ENCODE assay signal across 9 mouse cellular contexts in genomic region chr16:4682628-4683179, GRCm38 (mm10). TPM values are rescaled to one million over a fixed set of nuclear protein-coding genes. Genes with fewer than 3 reads are reported as not detected.
DNase-seq lines count a peak whose midpoint lies in the region; ATAC-seq and TF ChIP-seq lines count a peak whose summit lies in the region.
"Had no signal": no experiment of that assay in that cellular context is flagged by ENCODE, and none has a peak within 500 bp of the region (broad histone marks: within the 10 kb centered on the region; RNA-seq: fewer than 3 reads in every experiment).

No protein-coding gene starts in this region.

- H3K4me1 ChIP-seq in heart, postnatal 0 days (ENCODE audit: control insufficient read depth, insufficient read depth): peaks cover 16% of the 10 kb centered on the region
- H3K4me1 ChIP-seq in hindbrain, embryonic 15.5 days (replicated peaks): peaks cover 37% of the 10 kb centered on the region
- peaks cover 12% of the 10 kb centered on the region; the same call in 1 of the 2 replicates for H3K4me1 ChIP-seq in midbrain, embryonic 14.5 days (ENCODE audit: control insufficient read depth, insufficient read depth, low read length)

- H3K4me3 ChIP-seq in heart, postnatal 0 days (ENCODE audit: low read depth, low read length): no peak overlapping the region
- peak overlapping the region; percentile 82 for H3K4me3 ChIP-seq in hindbrain, embryonic 15.5 days
- peak overlapping the region; percentile 89; the same call in 1 of the 2 replicates for H3K4me3 ChIP-seq in midbrain, embryonic 14.5 days (replicated peaks; ENCODE audit: low read depth, low read length)

- 82% methylated on average over 4 of the region's 4 CpGs for WGBS in heart, postnatal 0 days
- 84% methylated on average over 4 of the region's 4 CpGs for WGBS in hindbrain, embryonic 15.5 days
- 82% methylated on average over 4 of the region's 4 CpGs for WGBS in midbrain, embryonic 14.5 days

- no peaks in the 10 kb centered on the region for H3K9me3 ChIP-seq in heart, postnatal 0 days (replicated peaks; ENCODE audit: control insufficient read depth, low read length)
- H3K9me3 ChIP-seq in hindbrain, embryonic 15.5 days: no peaks in the 10 kb centered on the region
- H3K9me3 ChIP-seq in midbrain, embryonic 14.5 days (ENCODE audit: control insufficient read depth, low read length): no peaks in the 10 kb centered on the region

- no peak for DNase-seq in heart, postnatal 0 days (ENCODE audit: low spot score)
- DNase-seq in heart, postnatal 10 days: no peak
- peak; percentile 8 for DNase-seq in MEL-GATA-1-ER (ENCODE audit: extremely low read depth, low read depth)
- DNase-seq in midbrain, embryonic 14.5 days: no peak
- DNase-seq in T-cell, adult 2 months (ENCODE audit: low spot score): no peak
- DNase-seq in retina, embryonic 14.5 days (ENCODE audit: low spot score): no peak
- DNase-seq: thymus, postnatal 4 days had no signal

- no peak overlapping the region for H3K9ac ChIP-seq in heart, postnatal 0 days (replicated peaks; ENCODE audit: low read depth, low read length)
- no peak overlapping the region for H3K9ac ChIP-seq in hindbrain, embryonic 15.5 days
- H3K9ac ChIP-seq in midbrain, embryonic 14.5 days (replicated peaks; ENCODE audit: low read length): no peak overlapping the region

- intact Hi-C loops in heart, postnatal 10 days (cut with DNase I): no loop called here

- peak overlapping the region; percentile 77; the same call in 1 of the 2 replicates for H3K27ac ChIP-seq in heart, postnatal 0 days (ENCODE audit: low read depth)
- H3K27ac ChIP-seq in hindbrain, embryonic 15.5 days (replicated peaks): peak overlapping the region; percentile 89; the same call in 1 of the 2 replicates
- no peak overlapping the region for H3K27ac ChIP-seq in midbrain, embryonic 14.5 days (replicated peaks; ENCODE audit: low read depth, low read length)

- H3K36me3 ChIP-seq in heart, postnatal 0 days (replicated peaks; ENCODE audit: control insufficient read depth, insufficient read depth, low read length): peaks cover 8% of the 10 kb centered on the region; the same call in 1 of the 2 replicates
- peaks cover 3% of the 10 kb centered on the region for H3K36me3 ChIP-seq in hindbrain, embryonic 15.5 days
- peaks cover 7% of the 10 kb centered on the region for H3K36me3 ChIP-seq in midbrain, embryonic 14.5 days (ENCODE audit: control insufficient read depth, insufficient read depth, low read length)

- H3K4me2 ChIP-seq in heart, postnatal 0 days (ENCODE audit: low read depth, low read length): no peak overlapping the region
- H3K4me2 ChIP-seq in hindbrain, embryonic 15.5 days: peak overlapping the region; percentile 93
- H3K4me2 ChIP-seq in midbrain, embryonic 14.5 days (ENCODE audit: low read length): peak overlapping the region; percentile 94

- TF ChIP-seq CTCF in heart, postnatal 0 days (IDR thresholded peaks at IDR 0.05; ENCODE audit: low read depth): no peak

- no peak for TF ChIP-seq EP300 in heart, postnatal 0 days (IDR thresholded peaks at IDR 0.05; ENCODE audit: low read depth)

- ATAC-seq in heart, postnatal 0 days (ENCODE audit: insufficient read depth, low read depth): no peak
- no peak for ATAC-seq in hindbrain, embryonic 15.5 days (ENCODE audit: low FRiP score, low read depth)
- ATAC-seq in midbrain, embryonic 14.5 days (ENCODE audit: low FRiP score, low TSS enrichment): no peak
- no peak for ATAC-seq in megakaryocyte progenitor cell, adult 5-6 weeks (replicated peaks; ENCODE audit: poor library complexity)

- H3K27me3 ChIP-seq in heart, postnatal 0 days (ENCODE audit: control insufficient read depth, insufficient read depth, low read length): no peaks in the 10 kb centered on the region
- H3K27me3 ChIP-seq in hindbrain, embryonic 15.5 days: no peaks in the 10 kb centered on the region
- no peaks in the 10 kb centered on the region for H3K27me3 ChIP-seq in midbrain, embryonic 14.5 days (ENCODE audit: control insufficient read depth, insufficient read depth, low read length)

RNA-seq across cellular contexts. Expression of gene Coro7, which starts 3.1 kb away (rescaled TPM):
- 17.2 and 17.8 TPM in 2 replicates for total RNA-seq in heart, postnatal 0 days (2014; rRNA removed; ENCODE audit: low replicate concordance)
- polyA plus RNA-seq in heart, postnatal 0 days (2015; fragmentation: Nextera tagmentation; extraction: Ambion mirVana): 8.0 and 9.9 TPM in 2 replicates
- total RNA-seq in heart, postnatal 10 days (2021): 10 to 100 TPM; 24.6 to 26.1 TPM
- polyA plus RNA-seq in hindbrain, embryonic 15.5 days (2015; fragmentation: Nextera tagmentation; extraction: Ambion mirVana): 32.8 and 37.2 TPM in 2 replicates
- 23.3 and 25.7 TPM in 2 replicates for polyA plus RNA-seq in midbrain, embryonic 14.5 days (2014; fragmentation: Nextera tagmentation; extraction: Ambion mirVana)
- total RNA-seq in megakaryocyte progenitor cell, adult 5-6 weeks (2015): 62.1 and 67.0 TPM in 2 replicates
- 34.1 and 40.2 TPM in 2 replicates for total RNA-seq in megakaryocyte progenitor cell, adult 5-6 weeks (2017)

RNA-seq across cellular contexts. Expression of gene Nmral1, which starts 36.5 kb away (rescaled TPM):
- 12.4 and 21.1 TPM in 2 replicates for total RNA-seq in heart, postnatal 0 days (2014; rRNA removed; ENCODE audit: low replicate concordance)
- 8.6 and 9.8 TPM in 2 replicates for polyA plus RNA-seq in heart, postnatal 0 days (2015; fragmentation: Nextera tagmentation; extraction: Ambion mirVana)
- total RNA-seq in heart, postnatal 10 days (2021): 1 to 10 TPM; 7.0 to 7.8 TPM
- 64.5 and 68.4 TPM in 2 replicates for polyA plus RNA-seq in hindbrain, embryonic 15.5 days (2015; fragmentation: Nextera tagmentation; extraction: Ambion mirVana)
- 80.9 and 91.4 TPM in 2 replicates for polyA plus RNA-seq in midbrain, embryonic 14.5 days (2014; fragmentation: Nextera tagmentation; extraction: Ambion mirVana)
- 61.8 and 64.7 TPM in 2 replicates for total RNA-seq in megakaryocyte progenitor cell, adult 5-6 weeks (2015)
- total RNA-seq in megakaryocyte progenitor cell, adult 5-6 weeks (2017): 65.5 and 70.5 TPM in 2 replicates

RNA-seq across cellular contexts. Expression of gene Dnaja3, which starts 42.9 kb away (rescaled TPM):
- 99.6 and 102 TPM in 2 replicates for total RNA-seq in heart, postnatal 0 days (2014; rRNA removed; ENCODE audit: low replicate concordance)
- 99.5 and 103 TPM in 2 replicates for polyA plus RNA-seq in heart, postnatal 0 days (2015; fragmentation: Nextera tagmentation; extraction: Ambion mirVana)
- 100 to 1,000 TPM; 106 to 107 TPM for total RNA-seq in heart, postnatal 10 days (2021)
- 63.7 and 63.9 TPM in 2 replicates for polyA plus RNA-seq in hindbrain, embryonic 15.5 days (2015; fragmentation: Nextera tagmentation; extraction: Ambion mirVana)
- 44.8 and 55.0 TPM in 2 replicates for polyA plus RNA-seq in midbrain, embryonic 14.5 days (2014; fragmentation: Nextera tagmentation; extraction: Ambion mirVana)
- 24.6 and 26.3 TPM in 2 replicates for total RNA-seq in megakaryocyte progenitor cell, adult 5-6 weeks (2015)
- 59.5 and 71.1 TPM in 2 replicates for total RNA-seq in megakaryocyte progenitor cell, adult 5-6 weeks (2017)

RNA-seq across cellular contexts. Expression of gene Vasn, which starts 43.0 kb away (rescaled TPM):
- total RNA-seq in heart, postnatal 0 days (2014; rRNA removed; ENCODE audit: low replicate concordance): 38.7 and 64.8 TPM in 2 replicates
- 8.1 and 9.3 TPM in 2 replicates for polyA plus RNA-seq in heart, postnatal 0 days (2015; fragmentation: Nextera tagmentation; extraction: Ambion mirVana)
- total RNA-seq in heart, postnatal 10 days (2021): 10 to 100 TPM; 13.6 to 18.0 TPM
- 5.9 and 6.4 TPM in 2 replicates for polyA plus RNA-seq in hindbrain, embryonic 15.5 days (2015; fragmentation: Nextera tagmentation; extraction: Ambion mirVana)
- polyA plus RNA-seq in midbrain, embryonic 14.5 days (2014; fragmentation: Nextera tagmentation; extraction: Ambion mirVana): 3.4 and 3.9 TPM in 2 replicates
- total RNA-seq in megakaryocyte progenitor cell, adult 5-6 weeks (2015): 0.07 and 0.49 TPM in 2 replicates
- total RNA-seq in megakaryocyte progenitor cell, adult 5-6 weeks (2017): 0.17 and 0.34 TPM in 2 replicates

RNA-seq across cellular contexts. Expression of gene Hmox2, which starts 43.5 kb away (rescaled TPM):
- 53.1 and 56.8 TPM in 2 replicates for total RNA-seq in heart, postnatal 0 days (2014; rRNA removed; ENCODE audit: low replicate concordance)
- polyA plus RNA-seq in heart, postnatal 0 days (2015; fragmentation: Nextera tagmentation; extraction: Ambion mirVana): 87.0 and 91.1 TPM in 2 replicates
- total RNA-seq in heart, postnatal 10 days (2021): 10 to 100 TPM; 71.1 to 73.4 TPM
- 108 and 109 TPM in 2 replicates for polyA plus RNA-seq in hindbrain, embryonic 15.5 days (2015; fragmentation: Nextera tagmentation; extraction: Ambion mirVana)
- 91.6 and 96.4 TPM in 2 replicates for polyA plus RNA-seq in midbrain, embryonic 14.5 days (2014; fragmentation: Nextera tagmentation; extraction: Ambion mirVana)
- total RNA-seq in megakaryocyte progenitor cell, adult 5-6 weeks (2015): 68.6 and 81.1 TPM in 2 replicates
- total RNA-seq in megakaryocyte progenitor cell, adult 5-6 weeks (2017): 74.7 and 78.8 TPM in 2 replicates
